Mouse (Mus musculus): ENCODE measurements at regions not wholly inside any gene's neighbourhood (a gene's known extent, or its start where the extent isn't known, plus 50 kb on each side); places are given as distances from the start of the nearest gene placed in this dataset.

- DNase-seq (ENCODE audit: low spot score), result no peak
Measured at GRCm38 (mm10) chr1:33042424-33042823, 495.3 kb upstream of the Gm5415 start.

GRCm38 (mm10) chr1:33040740-33041139 lies 493.6 kb upstream of the Gm5415 start:
- no peak for DNase-seq (ENCODE audit: low spot score)

GRCm38 (mm10) chr1:33031991-33032390 lies 484.9 kb upstream of the Gm5415 start:
- no peak for DNase-seq (ENCODE audit: low spot score)

DNA sequence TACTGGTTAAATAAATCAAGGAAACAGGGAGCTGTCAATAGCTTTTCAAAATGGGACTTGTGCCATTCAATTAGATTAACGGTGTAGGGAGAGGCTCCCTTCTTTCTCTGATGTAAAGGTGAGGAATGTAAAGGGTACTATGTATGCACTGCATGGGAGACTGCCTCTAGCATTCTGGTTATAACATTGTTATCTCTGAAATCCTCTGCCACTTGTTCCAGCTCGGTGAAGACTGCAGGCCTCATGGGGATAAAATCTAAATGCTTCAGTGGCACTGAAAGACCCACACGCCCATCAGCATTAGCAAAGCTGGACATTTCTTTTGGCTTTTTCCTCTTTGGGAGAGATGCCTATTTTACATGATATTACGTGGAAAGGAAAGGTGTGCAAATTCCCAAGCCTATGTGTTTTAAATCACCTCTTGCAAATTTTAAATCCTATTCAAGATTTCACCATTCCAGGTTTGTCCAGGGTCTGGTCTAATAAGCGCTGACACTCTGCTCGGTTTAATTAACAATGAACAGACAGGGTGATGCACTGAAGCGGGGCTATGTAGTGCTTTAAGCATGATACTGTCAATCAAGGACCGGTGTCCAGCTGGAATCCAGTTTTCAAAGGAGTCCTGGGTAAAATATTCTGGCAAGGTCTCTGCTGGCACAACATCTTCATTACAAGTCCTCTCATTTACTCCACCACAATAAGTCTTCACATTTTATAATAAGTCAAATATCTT lies 479.8 kb upstream of the Gm5415 start:
- no peak for DNase-seq (ENCODE audit: low spot score)

- no peak for DNase-seq (ENCODE audit: low spot score)
Measured at GRCm38 (mm10) chr1:33025379-33025778, 478.3 kb upstream of the Gm5415 start.

GRCm38 (mm10) chr1:33022852-33023251 lies 475.8 kb upstream of the Gm5415 start:
- DNase-seq (ENCODE audit: low spot score), result no peak

DNA sequence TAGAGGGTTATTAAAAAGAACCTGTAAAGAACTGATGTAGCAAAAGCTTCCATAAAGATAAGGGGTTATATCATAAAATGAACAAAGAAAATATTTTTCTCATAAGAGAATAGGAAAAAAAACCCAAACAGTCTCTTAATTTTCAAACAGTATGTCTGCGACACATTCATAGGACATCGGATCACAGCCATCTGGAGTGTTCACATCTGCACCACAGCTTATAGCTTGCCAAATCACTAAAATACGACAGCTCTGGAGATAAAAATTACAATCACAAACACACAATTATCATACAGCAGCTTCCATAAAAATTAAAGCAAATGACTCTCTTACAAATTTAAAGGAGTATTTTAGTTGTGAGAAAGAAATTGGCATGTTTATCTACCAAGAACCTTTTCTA lies 456.9 kb upstream of the Gm5415 start:
- DNase-seq (ENCODE audit: low spot score), result no peak

- no peak for DNase-seq (ENCODE audit: low spot score)
Measured at GRCm38 (mm10) chr1:32964957-32965356, 417.9 kb upstream of the Gm5415 start.

- no peak for DNase-seq (ENCODE audit: low spot score)
Measured at GRCm38 (mm10) chr1:32959316-32959715, 412.2 kb upstream of the Gm5415 start.

DNA sequence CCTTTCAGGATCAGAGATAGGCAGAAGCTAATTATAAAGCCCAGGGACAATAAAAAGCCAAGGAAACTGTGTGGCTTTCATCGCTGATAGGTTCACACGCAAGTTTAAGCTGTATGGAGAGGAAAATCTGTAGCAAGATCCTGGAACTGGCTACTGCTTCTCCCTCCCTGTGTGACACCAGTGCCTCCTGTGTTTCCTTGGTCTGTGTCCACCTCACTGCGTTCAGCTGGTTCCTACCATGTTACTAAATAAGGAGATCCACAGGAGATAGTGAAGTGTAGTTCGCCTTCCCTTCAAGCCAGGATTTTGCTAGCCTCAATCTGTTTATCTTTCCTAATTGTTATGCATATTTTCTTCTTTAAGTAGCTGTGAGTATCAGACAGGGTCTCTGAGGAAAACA lies 399.2 kb upstream of the Gm5415 start:
- DNase-seq (ENCODE audit: low spot score), result no peak

- DNase-seq (ENCODE audit: low spot score), result no peak
Measured at GRCm38 (mm10) chr1:32930381-32930780, 383.3 kb upstream of the Gm5415 start.

DNA sequence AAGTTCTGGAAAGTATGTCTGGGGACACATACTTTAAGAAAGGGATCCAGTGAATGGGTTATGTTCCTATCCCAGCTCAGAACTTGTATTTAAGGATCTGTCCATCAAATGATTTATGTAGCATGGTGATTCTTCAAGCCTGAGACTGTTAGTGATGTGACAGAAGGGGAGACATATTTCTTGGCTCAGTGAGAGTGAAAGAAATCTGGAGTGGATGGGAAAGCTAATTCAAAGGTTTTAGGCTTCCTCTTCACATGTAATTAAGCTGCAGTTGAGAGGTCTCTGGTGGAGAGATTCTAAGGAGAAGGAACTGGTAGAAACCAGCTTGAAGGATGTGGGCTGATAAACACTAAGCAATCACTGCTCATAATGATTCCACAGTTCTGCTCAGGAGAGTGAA lies 355.3 kb upstream of the Gm5415 start:
- DNase-seq (ENCODE audit: low spot score), result no peak

- no peak for DNase-seq (ENCODE audit: low spot score)
Measured at GRCm38 (mm10) chr1:32887728-32888127, 340.6 kb upstream of the Gm5415 start.

DNA sequence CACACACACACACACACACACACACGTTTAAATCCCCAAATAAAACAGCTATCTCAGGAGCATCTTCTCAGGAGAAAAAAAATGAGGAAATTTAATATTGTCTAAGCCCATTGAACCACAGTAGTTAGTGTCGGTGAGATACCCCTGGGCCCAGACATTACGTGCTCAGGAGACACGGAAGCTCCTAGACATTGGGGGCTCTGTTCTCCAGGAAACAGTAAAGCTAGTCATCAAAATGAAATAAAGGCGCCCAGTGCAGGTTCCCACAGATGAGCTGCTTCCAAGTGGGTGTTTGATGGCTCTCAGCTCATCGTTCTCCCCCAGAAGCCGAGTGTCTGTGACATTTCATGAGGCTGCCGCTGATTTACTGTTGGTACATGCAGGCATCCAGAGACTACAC lies 325.8 kb upstream of the Gm5415 start:
- DNase-seq (ENCODE audit: low spot score), result no peak

DNA sequence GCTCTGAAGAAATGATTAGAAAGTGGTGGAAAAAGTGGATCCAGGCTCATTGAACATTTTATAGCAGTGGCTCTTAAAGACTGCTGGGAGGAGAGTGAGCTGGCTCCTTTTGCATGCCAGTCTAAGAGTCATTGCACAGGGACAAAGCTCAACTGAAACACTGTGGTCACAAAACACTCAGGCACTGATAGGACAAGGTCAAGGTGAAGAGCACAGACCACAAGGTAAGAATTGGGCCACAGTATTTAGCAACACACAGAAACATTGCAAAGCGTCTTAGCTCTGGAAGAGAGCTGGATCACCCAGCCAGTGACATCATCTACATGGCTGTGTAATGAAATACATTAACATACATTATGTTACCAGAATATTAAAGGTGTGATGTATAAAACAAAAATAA lies 319.0 kb upstream of the Gm5415 start:
- no peak for DNase-seq (ENCODE audit: low spot score)

DNA sequence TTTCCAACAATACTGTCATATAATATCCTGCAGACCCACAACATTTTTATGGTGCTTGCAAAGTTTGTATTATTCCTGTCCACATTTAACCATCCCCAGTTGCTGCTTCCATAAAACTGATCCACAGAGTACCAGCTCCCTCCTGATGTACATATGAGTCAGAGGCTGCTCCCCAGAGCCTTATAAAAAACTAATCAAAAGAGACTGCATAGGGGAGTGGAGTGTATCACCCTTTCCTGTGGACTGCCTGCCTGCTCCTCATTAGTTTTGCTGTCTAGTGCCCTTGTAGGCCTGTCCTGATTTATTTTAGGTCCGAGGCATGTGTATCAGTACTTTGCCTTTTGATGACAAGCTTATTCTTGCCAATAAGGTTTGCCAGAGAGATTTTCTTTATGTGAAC lies 310.9 kb upstream of the Gm5415 start:
- no peak for DNase-seq (ENCODE audit: low spot score)
